Mouse (Mus musculus) embryo, embryonic 9.5 days (tissue): ENCODE results near the gene Zfp637.
"Not testable (repeated sequence)": the region's sequence is repeated elsewhere in the genome, so short reads cannot be mapped to it uniquely, and the experiment has no call there.

Experiments used
- DNase-seq: peaks from one replicate; pipeline ENCODE4 v3.0.0-alpha.2; 2017; ENCODE audit errors: extremely low spot score

Gene Zfp637

DNA sequence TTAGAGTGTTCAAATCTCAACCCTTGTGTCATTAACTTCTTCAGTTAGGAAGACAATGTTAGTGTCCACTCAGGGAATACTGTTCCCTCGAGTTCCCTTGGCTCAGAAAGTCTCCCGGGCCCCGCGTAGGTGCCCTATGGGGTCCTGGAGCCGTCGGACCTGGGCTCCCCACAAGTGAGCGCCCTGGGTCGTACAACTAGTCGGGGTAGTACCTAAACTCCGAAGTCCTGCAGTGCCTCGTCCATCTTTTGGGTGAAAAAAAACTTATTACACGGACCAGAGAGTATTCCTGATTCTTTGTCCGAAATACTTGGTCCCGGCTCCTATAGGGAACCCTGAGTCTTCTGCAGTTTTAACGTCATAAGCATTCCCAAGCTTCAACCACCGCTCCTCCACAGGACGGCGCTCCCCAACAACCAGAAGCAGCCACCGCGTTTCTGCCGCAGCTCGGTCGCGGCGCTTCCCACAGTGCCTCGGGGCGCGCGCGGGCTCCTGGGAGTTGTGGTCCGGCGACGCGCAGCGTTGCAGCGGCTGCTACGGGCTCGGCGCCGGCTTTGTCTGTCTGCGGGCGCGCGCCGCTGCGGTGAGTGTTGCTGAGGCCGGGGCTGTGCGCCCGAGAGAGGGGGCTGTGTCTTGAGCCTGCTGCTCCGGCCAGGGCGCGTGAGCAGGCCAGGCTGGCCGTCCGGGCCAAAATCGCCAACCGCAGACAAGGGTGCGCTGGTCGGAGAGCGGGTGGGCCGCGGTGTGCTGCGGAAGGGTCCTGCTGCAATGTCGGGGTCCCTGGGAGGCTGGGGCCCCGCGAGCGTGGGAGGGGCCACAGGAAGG lies at the start of gene Zfp637:
Gene Zfp637 (plus strand): TSS at position 495 of the 825 bp plus-strand sequence.
- peak; percentile 94 for DNase-seq

DNA sequence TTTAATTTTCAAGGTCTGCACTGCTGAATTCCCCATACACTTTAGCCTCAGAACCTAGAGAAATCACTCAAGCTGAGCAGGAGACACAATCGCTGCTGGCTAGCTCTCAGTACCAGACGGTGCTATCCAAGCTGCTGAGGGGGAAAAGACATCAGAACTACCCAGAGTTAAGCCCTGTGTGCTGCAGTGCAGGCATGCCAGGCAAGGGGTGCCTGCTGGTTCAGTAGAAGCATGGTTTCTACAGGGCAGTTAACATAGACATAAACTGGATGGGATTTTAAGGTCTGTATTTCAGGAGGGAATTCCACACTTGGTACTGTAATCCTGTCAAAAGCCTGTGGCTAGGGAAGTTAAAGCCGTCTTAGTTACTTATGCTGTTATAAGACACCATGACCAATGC lies 45.7 kb upstream of the Zfp637 start:
- no peak for DNase-seq

DNA sequence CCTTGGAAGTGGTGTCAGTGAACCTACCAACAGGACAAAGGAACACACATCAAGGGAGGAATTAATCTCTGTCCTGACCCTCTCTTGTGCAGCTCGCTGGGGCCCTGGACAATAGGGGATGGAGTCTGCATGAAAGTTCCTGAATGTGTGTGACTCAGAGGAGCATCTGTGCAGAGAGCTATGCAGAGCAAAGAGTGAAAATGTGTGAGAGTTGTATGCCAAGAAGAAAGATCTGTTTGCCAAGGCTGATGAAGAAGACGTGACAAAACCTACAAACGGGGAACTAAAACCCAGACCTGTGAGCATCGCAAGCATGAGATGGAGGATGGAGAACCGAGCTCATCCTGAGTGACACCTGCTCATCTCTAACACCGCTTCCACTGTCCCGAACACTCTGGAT lies 40.2 kb upstream of the Zfp637 start:
- no peak for DNase-seq

DNA sequence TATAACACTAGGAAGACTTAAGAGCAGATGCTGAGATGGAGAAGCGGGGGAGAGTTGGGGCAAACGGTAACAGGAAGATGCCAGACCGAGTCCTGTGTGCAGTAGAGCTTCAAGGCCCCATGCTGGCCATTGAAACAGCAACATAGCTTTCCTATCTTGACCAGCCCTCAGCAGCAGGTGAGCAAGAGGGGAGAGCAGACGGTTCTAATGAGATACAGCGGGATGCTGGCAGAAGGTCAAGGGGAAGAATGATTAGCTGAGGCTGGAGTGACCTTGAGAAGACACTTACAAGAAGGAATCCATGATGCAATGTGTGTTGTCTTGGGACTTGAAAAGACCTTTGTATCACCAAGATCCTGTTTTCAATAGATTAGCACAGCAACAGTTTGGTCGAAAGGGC lies 39.2 kb upstream of the Zfp637 start:
- no peak for DNase-seq

DNA sequence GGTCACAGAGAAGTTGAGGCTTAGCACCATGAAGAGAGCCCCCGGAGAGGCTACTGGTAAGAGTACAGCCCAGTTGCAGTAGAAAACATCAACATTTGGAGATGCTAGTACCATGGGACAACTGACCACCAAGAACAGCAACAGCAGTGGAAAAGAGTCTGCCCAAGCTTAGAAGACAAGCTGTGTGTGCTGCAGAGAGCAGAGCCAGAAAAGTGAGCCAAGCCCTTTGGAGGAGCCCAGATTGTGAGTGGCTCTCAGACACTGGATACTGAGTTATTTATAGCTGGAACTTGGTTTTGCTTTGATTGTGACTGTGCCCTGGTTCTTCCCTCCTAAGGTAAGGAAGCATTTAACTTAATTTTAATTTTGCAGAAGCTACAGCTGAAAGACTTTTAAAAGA lies 33.2 kb upstream of the Zfp637 start:
- no peak for DNase-seq

DNA sequence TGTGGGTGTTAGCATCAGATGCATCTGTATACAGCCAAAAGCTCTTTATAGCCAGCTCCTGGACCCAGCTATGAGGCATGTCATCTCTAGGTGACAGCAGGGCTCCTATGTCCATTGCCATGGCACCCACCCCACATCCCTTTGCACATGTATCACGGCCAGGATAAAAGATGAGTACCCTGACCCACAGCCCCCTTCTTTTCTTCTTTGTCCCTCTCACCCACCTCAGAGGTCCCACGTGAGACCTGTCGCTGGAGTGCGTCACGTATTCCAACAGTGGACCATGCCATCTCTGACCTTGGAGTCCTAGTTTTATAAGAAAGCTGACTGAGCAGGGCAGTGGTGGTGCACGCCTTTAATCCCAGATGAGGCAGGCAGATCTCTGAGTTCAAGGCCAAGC lies 31.2 kb upstream of the Zfp637 start:
- no peak for DNase-seq

DNA sequence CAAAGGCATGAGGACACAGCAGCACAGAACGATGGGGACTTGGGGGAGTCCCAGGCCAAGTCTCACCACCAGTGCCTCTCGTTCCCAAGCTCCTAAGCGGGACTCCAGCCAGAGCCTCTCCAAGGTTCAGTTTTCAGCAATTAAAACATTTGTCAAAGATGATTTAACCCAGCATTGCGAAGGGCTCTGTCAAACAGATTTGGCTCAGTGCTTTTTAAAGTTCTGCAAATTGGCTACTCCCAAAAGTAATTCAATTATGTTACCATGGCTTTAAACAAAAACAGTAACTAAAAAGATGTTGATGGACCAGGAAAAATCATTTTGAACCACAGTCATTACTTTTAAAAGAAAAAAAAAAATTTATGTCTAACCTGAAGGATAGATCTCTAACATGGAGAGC lies 30.3 kb upstream of the Zfp637 start:
- DNase-seq, result no peak

DNA sequence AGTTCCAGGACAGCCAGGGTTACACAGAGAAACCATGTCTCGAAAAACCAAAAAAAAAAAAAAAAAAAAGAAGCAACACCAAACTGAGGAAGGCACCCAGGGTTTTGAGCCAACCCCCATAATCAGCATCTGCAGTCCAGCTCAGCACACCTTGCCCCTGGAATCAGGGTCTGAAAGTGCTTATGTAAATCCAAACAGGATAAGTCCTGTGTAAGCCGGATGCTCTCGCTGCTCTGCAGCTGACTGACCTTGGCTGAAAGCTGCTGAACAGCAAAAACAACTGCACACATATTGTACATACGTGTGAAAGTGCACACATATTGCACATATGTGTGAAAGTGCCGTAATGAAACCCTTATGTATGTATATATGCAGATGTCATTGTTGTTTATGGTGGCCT lies 29.7 kb upstream of the Zfp637 start:
- no peak for DNase-seq

DNA sequence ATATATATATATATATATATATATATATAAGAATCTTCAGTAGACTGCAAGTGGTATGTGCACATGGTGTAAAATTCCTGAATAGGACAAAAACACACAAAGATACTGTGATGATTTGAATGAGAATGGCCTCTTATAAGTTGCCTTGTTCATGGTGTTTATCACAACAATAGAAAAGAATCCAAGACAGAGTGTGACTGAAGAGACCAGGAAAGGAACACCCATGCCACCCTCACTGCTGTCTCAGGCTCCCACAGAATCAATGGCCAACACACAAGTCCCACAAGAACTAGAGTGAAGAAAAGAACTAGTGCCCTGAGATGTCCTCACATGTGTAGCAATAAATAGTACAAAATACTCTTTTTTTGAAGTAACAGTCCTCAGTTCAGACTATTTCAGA lies 26.3 kb upstream of the Zfp637 start:
- DNase-seq, result no peak

DNA sequence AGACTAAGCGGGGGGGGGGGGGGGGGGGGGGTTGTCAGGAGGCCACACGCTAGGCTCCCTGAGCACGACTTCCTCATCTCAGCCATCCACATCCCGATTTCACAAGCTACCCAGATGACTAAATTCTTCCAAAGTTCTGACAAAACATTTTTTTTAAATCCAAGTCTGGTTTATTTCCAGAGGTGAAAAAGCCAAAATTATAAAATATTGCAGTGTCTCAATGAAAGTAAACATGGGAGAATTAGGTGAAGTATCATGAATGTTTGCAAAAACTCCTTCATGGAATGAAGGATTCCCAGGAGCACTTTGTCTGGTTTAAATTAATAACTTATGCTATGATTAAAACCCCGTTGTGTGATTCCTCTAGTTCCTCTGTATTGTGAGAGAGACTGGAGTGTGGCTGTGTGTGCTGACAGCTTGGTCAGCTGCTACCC lies 23.9 kb upstream of the Zfp637 start:
- DNase-seq, result no peak

DNA sequence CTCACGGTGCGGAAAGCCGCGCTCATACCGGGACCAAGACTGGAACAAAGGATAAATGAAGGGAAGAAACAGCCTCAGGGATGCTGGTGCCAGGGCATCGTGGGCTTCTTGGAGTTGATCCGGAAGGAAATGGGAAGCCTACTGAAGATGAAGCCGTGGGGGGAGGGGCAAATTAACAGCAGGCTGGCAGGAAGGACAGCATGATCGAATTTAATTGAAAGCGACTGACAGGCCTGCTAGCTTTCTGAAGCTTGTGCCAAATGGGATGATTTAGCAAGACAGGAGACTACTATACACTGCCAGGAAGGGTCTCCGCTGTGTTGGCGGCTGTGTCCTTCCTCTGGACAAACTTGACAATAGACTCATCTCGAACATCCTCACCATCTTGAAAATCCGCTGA lies 20.7 kb upstream of the Zfp637 start:
- DNase-seq, result no peak

DNA sequence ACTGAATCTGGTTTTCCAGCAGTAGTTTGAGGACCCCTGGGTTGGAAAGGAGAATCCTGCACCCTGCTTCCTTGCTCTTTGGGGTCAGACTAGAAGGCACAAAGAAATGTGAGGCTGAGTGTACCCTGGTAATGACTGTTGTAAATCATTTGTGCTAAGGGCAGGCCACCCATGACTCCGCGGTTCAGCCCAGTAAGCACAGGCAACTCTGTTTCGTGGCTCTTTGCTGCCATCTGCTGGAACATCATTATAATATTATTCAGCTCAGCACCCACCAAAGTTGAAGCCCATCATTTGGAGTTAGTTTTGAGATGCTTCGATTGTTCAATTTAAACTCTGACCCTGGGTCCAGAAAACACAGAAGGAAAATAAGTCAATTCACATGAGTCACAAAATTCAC lies 15.6 kb upstream of the Zfp637 start:
- peak; percentile 72 for DNase-seq

DNA sequence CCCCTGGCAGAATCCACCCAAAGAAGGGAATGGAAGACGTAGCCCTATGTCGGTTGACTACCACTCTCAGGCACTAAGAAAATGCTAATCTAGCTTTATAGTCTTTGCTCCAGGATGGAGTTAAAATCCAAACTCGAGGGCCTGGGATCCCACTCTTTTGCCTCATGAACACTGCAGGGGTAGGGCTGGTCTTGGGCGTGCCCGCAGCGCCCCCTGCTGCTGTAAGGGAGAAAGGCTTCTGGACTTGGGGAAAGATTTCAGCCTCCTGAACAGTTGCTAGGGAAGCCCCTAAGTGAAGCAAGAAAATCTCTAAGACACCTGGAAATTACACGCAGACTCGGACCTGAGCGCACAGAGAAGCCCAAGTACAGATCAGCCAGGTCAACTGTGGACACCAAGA lies 12.7 kb upstream of the Zfp637 start:
- DNase-seq, result peak; percentile 80

DNA sequence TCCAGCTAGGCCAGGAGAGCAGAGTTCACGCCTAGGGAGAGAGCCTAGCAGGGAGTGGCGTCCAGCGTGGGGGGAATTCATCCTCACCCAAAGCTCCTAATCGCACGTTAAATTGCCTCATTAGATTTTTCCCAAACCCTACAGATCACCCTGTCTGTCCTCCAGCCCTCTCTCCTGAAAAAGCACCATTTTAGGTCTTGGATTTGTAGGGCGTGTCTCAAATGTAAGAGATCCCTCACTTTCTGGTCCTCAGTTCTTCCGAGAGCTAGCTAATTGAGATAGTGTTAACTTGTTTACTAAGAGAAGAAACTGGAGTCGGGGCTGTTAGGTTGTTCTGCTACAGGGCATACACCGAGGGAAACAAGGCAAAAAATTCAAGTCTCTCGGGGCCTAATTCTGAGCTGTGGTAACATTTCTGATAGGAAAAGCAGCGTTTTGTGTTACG lies 553 bp downstream of the Zfp637 start:
- DNase-seq, result no peak

DNA sequence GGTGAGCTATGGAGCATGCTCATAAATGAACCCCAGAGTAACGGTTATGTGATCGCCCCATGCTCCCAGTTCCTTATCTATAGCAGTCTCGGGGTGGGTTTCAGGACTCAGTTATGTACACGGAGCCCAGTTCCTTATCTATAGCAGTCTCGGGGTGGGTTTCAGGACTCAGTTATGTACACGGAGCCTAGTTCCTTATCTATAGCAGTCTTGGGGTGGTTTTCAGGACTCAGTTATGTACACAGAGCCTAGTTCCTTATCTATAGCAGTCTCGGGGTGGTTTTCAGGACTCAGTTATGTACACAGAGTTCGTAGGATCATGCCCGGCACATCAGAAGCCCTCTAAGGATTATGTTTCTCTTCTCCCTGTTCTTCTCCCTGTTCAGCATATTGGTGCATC lies 3.6 kb downstream of the Zfp637 start:
- DNase-seq, result no peak

DNA sequence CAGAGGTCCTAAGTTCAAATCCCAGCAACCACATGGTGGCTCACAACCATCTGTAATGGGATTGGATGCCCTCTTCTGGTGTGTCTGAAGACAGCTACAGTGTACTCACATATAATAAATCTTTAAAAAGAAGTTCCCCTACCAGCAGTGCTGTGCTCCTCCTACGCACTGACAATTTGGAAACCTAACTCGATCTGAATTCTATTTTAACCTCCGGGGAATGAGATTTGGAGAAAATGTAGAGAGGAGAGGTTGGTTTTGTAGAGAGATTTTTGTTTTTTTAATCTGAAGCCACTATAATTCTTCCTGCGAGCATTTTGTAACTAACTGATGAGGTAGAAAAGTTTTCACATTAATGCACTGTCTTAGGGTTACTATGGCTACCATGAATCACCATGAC lies 5.7 kb downstream of the Zfp637 start:
- DNase-seq, result not testable (repeated sequence)

DNA sequence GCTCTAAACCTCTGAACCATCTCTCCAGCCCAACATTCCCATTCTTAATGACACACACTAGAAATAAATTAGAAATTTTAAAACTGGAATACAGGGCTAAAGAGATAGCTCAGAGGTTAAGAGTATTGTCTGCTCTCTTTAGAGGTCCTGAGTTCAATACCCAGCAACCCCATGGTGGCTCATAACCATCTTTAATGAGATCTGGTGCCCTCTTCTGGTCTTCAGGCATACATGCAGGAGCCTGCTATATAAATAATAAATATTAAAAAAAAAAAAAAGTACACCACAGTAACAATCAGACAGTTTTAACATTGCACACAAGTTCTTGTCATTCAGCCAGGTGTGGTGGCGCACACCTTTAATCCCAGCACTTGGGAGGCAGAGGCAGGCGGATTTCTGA lies 6.8 kb downstream of the Zfp637 start:
- DNase-seq, result no peak

DNA sequence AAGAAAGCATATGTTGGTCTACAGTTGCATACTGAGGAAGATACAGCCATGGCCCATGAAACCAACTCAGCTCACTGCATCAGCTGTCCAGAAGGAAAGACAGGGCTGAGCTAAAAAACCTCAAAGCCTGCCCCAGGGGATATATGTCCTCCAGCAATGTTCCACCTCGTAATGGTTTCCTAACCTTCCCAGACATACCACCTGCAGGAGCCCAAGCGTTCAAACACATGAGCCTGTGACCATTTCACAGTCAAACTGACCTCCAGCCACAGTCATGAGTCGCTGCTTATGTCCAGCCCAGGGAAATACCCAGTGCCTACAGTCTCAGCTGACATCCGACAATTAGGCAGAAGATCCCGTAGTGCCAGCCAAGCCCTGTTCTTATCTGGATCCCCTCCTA lies 7.6 kb downstream of the Zfp637 start:
- no peak for DNase-seq

DNA sequence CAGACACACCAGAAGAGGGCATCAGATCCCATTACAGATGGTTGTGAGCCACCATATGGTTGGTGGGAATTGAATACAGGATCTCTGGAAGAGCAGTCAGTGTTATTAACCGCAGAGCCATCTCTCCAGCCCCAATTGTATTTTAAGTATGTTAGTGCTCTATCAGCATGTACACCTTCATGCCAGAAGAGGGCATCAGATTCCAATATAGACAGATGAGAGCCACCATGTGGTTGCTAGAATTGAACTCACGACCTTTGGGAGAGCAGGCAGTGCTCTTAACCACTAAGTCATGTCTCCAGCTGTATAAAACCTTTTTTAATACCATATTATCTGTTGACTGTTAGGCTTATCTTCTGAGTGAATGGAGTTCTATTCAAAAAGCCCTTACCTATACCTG lies 10.8 kb downstream of the Zfp637 start:
- no peak for DNase-seq

DNA sequence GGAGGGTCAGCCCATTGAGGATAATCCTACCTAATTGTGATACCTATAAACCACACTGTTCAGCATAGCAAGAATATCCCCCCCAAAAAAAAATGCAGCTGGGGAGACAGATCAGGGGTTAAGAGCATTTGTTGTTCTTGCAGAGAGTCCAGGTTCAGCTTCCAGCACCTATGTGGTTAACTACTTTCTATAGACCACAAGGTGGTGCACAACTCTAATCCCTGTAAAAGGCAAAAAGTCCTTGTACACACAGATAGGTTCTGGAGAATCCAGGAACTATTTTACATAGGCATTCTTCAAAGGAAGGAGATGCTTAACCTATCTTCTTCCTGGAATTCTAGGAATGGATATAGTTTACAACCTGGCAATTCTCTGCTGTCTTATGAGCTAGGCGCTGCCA lies 17.0 kb downstream of the Zfp637 start:
- DNase-seq, result no peak

DNA sequence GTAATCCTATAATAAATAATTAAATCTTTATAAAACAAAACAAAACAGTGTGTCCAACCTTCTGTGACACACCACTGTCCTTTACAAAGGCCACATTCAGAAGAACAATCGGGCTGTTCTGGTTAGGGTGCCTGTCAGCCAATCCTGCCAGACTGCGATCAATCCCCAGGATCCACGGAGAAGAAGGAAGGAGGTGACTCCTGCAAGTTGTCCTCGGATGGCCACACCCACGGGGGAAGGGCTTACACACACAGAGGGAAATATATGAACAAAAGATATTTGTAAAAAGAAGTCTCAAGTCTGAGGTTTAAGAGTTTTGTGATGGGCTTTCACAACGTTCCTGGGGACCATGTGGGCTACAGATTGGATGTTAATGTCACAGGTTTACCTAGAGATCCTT lies 20.9 kb downstream of the Zfp637 start, which contains the start of gene Zfp239:
Gene Zfp239 (plus strand): TSS at position 253 of the 400 bp plus-strand sequence.
- no peak for DNase-seq

DNA sequence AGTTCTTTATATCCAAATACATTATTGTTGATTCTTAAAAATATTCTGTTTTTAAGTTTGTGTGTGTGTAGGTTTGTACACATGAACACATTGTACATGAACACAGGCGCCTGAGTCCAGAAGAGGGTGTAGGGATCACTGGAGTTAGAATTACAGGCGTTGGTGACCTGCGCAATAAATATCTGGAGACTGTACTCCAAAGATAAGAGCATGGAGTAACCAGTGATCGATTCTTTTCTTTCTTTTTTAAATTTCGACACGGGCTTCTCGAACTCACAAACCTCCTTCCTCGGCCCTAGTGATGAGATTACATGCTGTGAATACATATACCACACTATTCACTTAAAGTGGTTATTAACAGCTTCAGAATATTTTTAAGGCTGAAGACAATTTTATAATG lies 21.5 kb downstream of the Zfp637 start:
- no peak for DNase-seq

DNA sequence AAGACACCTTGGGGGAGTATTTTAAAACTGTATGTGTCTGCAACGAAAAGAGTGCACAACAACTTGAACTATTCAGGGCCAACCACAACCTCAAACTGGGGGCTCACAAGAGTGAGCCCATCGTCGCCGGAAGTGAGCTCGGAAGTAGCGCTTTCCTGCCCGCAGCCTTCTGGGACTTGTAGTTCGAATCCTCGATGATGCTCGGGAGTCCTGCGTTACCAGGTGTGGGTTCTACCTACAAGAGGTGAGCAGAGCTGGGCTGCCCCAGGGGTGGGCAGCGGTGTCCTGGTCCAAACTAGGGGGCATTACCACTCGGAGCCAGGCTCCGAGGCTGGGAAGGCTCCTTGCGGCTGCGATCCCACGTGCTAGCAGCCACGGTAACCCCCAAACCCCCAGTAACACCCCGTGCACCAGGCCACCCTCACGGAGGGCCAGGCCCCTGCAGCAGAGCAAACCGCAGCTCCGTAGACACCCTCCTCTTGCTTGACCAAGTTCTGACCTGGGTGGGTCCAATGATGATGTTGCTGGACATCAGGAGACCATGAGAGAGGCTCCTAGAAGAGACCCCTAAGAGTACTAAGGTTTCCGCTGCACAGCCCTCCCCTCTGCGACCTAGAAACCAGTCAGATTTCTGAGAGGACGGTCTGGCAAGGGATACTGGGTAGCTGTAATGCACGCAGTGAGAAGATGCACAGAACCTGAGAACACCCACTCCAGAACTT lies 22.1 kb downstream of the Zfp637 start:
- peak; percentile 72 for DNase-seq
